Mouse (Mus musculus): ENCODE results near the gene Nxf1.
"Not testable (repeated sequence)": the region's sequence is repeated elsewhere in the genome, so short reads cannot be mapped to it uniquely, and the experiment has no call there.

Nxf1 gene

DNA sequence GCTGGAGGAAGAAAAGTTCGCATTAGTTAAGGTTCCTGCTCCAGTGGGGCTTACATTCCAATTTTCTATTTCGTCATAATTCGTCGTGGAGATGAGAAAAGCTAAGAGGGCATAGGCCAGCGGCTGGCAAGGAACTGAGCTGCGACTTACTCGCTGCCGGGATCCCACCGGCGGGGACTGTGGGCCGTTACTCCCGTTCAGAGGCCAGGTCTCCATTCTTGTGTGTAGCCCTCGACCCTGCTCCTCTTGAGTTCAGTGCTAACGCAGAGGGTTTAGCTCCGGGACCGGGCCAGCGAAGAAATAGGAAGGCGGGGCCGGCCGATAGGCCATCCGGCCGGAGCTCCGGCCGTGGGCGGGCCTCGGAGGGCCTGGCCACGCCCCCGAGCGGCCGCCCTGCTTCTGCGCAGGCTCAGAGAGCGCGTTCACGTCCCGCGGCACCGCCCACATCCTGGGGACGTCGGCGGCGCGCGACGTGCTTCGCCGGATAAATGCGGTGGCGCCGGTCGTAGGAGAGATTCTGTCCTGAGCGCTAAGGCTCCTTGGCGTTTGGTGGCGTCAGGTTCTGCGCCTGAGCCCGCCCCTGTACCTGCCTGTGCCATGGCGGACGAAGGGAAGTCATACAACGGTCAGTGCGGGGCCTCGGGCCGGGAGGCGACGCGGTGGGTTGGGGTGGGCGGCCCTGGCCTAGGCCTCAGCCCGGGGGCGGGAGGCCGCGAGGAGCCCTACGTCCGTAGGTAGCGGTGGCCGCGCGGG lies at the start of gene Nxf1:
Gene Nxf1 (plus strand): TSS at position 439 of the 753 bp plus-strand sequence.
- DNase-seq (ENCODE audit: low spot score) = peak; percentile 88

GRCm38 (mm10) chr19:8708954-8709353 lies 47.9 kb upstream of the Nxf1 start:
- no peak for DNase-seq (ENCODE audit: low spot score)

- no peak for DNase-seq (ENCODE audit: low spot score)
Observed at GRCm38 (mm10) chr19:8710057-8710456, 46.8 kb upstream of the Nxf1 start.

- no peak for DNase-seq (ENCODE audit: low spot score)
Observed at GRCm38 (mm10) chr19:8711506-8711905, 45.4 kb upstream of the Nxf1 start.

DNA sequence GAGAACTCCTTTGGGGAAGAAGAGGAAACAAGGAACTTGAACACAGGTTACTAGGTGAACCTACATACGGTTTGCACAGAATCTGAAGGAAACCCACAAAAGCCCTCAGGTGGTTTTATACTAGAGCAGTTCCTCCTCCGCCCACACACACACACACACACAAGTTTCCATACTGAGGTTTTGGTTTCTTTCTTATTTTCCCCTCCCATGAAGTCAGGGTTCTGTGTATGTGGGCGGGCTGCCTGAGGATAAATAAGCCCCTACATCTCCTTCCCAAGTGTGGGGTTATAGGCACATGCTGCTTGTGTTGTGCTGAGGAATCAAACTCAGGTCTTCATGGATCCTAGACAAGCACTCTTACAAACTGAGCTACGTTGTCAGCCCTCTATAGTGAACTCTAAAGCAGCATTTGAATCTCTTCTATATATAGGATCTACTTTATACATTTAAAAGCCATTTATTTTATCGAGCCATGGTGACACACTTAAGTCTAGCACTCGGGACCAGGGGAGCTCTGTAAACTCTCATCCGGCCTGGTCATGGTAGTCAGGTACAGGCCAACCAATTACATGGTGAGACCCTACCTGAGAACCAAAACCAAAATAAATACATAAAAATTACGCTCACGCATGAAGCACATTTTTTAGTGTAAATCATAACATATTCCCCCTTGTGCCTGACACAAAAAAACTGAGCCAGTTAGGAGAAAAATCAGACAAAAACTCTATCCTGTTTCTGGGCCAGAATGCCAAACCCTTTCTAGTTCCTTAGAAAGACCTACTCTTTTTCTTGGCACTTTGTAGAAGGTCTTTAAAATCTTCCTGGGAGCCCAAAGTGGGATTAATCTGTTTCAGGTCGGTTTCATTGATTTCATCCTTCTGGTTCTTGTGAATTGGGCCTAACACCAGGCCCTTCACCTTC lies 44.7 kb upstream of the Nxf1 start:
- no peak for DNase-seq (ENCODE audit: low spot score)

- peak; percentile 52 for DNase-seq (ENCODE audit: low spot score)
Observed at GRCm38 (mm10) chr19:8712870-8713305, 44.0 kb upstream of the Nxf1 start.

DNA sequence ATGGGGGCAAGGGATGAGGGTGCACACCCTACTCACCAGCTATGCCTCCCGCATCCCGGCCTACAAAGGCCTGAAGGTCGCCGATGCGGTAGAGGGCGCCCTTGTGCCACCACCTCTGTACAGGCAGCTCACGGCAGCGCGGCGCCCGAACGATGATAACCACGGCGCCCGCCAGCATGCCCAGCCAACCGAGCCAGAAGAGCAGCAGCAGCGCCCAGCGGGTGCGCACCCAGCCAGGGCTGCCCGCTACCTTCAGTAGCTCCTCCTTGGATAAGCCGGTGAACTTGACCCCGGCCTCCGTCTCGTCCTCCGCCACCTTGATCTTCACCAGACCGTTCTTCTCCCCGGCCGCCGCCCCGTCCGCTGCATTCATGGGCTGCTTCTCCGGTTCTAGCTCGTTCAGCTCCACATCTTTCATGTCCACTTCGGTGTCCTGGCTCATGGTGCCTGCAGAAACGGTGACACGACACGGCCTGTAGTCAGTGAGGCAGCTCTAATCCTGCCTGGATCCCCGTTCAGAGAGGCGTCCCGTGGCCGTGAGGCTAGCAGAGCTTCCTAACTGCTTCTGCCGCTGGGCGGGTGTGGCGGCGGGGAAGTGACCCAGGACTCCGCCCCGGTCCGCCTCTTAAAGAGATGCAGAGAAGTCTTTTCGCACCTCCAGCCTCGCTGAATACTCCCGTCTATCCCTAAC lies 43.4 kb upstream of the Nxf1 start:
- DNase-seq (ENCODE audit: low spot score) = peak; percentile 89

DNA sequence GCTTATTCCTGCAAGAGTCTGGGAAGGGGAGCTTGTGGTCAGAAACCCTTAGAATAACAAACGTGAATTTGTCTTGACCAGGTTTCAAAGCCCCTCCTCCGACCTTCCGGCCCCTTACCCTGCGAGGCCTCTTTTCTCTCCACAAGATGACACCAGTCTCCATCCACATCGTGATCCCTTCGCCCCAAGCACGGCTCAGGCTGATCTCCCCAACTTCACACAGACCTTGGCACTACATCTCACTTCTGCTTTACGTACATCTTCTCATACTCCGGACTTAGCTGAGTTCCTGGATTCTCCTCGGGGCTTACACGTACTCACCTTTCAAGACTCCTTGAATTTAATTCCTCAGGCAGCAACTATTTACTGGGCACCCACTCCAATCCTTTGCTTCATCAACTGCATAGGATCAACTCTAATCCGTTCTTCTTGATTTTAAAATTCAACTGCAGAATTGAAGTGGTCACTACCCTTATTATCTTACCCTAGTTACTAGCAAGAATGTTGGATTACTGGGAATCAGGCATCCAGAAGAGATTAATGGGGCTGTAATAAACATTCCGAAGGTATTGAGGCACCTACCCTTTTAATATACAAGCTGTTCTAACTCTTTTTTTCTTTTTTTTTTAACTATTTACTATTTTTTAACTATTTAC lies 42.7 kb upstream of the Nxf1 start:
- no peak for DNase-seq (ENCODE audit: low spot score)

DNA sequence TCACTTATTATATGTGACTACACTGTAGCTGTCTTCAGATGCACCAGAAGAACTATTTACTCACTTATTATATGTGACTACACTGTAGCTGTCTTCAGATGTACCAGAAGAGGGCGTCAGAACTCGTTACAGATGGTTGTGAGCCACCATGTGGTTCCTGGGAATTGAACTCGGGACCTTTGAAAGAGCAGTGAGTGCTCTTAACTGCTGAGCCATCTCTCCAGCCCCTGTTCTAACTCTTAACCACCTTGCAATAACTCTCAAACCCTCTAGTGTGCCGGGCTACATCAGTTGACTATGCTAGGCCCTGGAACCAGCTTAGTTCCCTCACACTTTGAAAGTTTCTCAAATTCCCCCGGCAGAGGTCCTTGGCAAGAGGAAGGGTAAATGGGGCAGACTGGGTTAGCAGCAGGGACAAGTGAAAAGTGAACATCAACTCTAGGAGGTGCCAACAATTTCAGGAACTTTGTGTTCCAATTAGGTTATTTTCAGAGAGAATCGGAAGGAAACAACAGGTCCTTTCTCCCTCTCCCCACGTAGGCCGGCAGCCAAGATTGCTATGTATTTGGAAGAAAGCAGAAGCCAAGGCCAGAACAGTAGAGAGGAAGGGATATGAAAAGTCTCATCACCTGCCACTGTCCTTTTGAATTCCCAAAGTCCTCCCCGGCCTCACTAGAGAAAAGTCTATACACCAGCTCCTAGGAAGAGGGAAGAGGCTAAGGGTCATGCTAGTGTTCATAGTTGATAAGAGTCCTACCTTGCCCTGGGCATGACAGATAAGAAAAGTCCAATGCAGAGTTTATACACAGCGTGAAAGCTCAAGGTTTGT lies 42.0 kb upstream of the Nxf1 start:
- DNase-seq (ENCODE audit: low spot score) = no peak

GRCm38 (mm10) chr19:8715868-8716766 lies 40.8 kb upstream of the Nxf1 start:
- no peak for DNase-seq (ENCODE audit: low spot score)

GRCm38 (mm10) chr19:8716767-8717475 lies 40.0 kb upstream of the Nxf1 start:
- no peak for DNase-seq (ENCODE audit: low spot score)

- no peak for DNase-seq (ENCODE audit: low spot score)
Observed at GRCm38 (mm10) chr19:8718357-8718756, 38.5 kb upstream of the Nxf1 start.

DNA sequence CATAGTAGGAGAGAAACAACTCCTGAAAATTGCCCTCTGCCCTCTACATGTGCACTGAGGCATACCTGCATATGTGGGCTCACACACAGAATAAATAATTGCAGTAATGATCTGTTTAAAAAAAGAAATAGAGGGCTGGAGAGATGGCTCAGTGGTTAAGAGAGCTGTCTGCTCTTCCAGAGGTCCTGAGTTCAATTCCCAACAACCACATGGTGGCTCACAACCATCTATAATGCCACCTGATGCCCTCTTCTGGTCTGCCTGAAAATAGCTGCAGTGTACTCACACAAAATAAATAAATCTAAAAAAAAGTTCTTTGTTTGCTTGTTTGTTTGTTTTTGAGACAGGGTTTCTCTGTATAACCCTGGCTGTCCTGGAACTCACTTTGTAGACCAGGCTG lies 37.8 kb upstream of the Nxf1 start:
- not testable (repeated sequence) for DNase-seq (ENCODE audit: low spot score)

DNA sequence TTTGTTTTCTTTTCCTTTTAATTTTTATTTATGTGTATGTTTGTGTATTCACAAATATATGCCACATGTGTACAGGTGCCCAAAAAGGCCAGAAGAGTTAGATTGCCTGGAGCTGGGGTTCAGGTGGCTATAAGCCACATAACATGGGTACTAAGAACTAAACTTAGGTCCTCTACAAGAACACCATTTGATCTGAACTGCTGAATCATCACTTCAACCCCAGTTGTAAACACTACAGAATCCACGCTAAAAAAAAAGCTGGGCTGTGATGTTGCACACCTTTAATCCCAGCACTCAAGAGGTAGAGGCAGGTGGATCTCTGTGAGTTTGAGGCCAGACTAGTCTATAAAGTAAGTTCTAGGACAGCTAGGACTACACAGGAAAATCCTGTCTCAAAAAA lies 35.5 kb upstream of the Nxf1 start:
- DNase-seq (ENCODE audit: low spot score) = no peak

DNA sequence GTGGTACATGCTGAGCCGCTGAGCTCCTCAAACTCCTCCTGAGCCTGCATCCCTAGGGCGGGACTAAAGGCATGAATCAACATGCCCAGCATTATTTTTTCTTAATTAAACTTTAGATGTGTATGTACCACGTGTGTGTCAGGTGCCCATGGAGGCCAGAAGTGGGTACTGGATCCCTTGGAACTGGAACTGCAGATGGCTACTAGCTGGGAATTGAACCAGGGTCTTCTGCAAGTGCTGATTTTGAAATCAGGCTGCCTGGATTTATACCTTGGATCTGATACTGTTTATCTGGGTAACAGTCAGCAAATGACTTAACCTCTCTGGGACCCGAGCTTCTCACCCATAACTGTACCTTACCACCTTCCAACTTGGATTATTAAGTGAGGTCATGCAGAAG lies 34.9 kb upstream of the Nxf1 start:
- DNase-seq (ENCODE audit: low spot score) = no peak

- DNase-seq (ENCODE audit: low spot score) = no peak
Observed at GRCm38 (mm10) chr19:8722559-8722906, 34.3 kb upstream of the Nxf1 start.

- peak; percentile 74 for DNase-seq (ENCODE audit: low spot score)
Observed at GRCm38 (mm10) chr19:8722907-8723573, 33.8 kb upstream of the Nxf1 start, which contains the start of gene Slc3a2. Gene Slc3a2 (minus strand): TSS chr19:8723369.

DNA sequence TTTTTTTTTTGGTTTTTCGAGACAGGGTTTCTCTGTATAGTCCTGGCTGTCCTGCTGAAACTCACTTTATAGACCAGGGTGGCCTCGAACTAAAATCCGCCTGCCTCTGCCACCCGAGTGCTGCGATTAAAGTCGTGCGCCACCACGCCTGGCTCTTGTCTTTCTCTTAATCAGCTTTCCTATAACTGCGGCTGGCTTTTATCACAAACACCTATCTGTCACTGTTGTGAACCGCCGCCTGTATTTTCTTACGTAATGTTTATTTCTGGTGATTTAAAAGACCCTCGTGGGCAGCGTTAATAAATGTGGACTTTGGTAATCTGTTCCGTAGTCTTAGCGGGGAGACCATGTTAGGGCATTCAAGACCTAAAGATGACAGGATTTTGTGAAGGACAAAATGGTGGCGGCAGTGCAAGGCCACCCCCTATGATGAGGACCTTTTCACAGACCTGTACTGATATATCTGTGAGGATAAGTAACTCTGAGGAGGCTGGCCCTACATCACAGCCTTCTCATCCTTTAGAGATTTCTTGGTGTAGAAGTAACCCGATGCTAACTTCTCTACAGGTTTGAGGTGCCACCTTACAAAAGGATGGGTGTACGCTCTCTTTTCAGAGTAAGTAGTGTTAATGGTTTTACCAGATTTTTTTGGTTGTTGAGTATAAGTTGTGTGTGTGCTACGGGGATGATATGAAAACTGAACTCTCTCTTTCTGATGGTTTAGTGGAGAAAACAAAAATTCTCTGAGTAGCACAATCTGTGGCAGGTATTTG lies 33.1 kb upstream of the Nxf1 start:
- DNase-seq (ENCODE audit: low spot score) = no peak
